Mouse (Mus musculus) spleen, embryonic (tissue): ENCODE measurements around the gene Cfap97d1.

Source experiments
- CTCF ChIA-PET: fragments of 350-600 bp; sonication (Branson Sonifier 250); formaldehyde crosslinking; loops from one replicate; lab custom pipeline; 2022; lab: Charles Lee

Gene Cfap97d1

GRCm38 (mm10) chr11:102034887-102035286 is 50.8 kb downstream of the Cfap97d1 start:
- CTCF ChIA-PET, result interaction anchor here (0.7 kb wide), 1 partner anchor 1331 kb away, joined by 3 read pairs; no protein-coding TSS in a partner anchor

- CTCF ChIA-PET, result interaction anchor here (0.7 kb wide), 1 partner anchor 1330 kb away, joined by 3 read pairs; no protein-coding TSS in a partner anchor
Observed at GRCm38 (mm10) chr11:102035456-102035960, 51.4 kb downstream of the Cfap97d1 start.

- CTCF ChIA-PET, result no interaction called here
Observed at GRCm38 (mm10) chr11:102036336-102036735, 52.3 kb downstream of the Cfap97d1 start.

GRCm38 (mm10) chr11:102037789-102038188 is 53.7 kb downstream of the Cfap97d1 start:
- CTCF ChIA-PET, result no interaction called here

- CTCF ChIA-PET, result no interaction called here
Observed at GRCm38 (mm10) chr11:102039487-102040137, 55.5 kb downstream of the Cfap97d1 start.

- CTCF ChIA-PET, result no interaction called here
Observed at GRCm38 (mm10) chr11:102040138-102040524, 56.1 kb downstream of the Cfap97d1 start.

GRCm38 (mm10) chr11:102040646-102041045 is 56.6 kb downstream of the Cfap97d1 start:
- CTCF ChIA-PET, result interaction anchor here (1.0 kb wide), 1 partner anchor 13 kb away, joined by 4 read pairs; no protein-coding TSS in a partner anchor

- CTCF ChIA-PET, result interaction anchor here (1.0 kb wide), 1 partner anchor 12 kb away, joined by 4 read pairs; no protein-coding TSS in a partner anchor
Observed at GRCm38 (mm10) chr11:102041350-102041949, 57.4 kb downstream of the Cfap97d1 start, which contains the start of gene Cd300lg. Gene Cd300lg, plus strand, starts transcription at chr11:102041509.
